Mouse (Mus musculus) cortical plate, adult 2 months (tissue): Measurements from ENCODE around the gene Myo3b.

Experiments used
- CTCF ChIP-seq: fragments of 200-500 bp; IDR thresholded peaks from 2 replicates; pipeline ENCODE4 v1.5.1; 2011; ENCODE audit warnings: mild to moderate bottlenecking, control low read depth, low read length; ENCODE audit not compliant: insufficient read depth; ENCODE audit errors: extremely low read depth
- POLR2A ChIP-seq: fragments of 200-500 bp; IDR thresholded peaks from 2 replicates; pipeline ENCODE4 v1.6.1; 2011; ENCODE audit warnings: mild to moderate bottlenecking, low read length, control low read depth; ENCODE audit not compliant: insufficient read depth; ENCODE audit errors: extremely low read depth

DNA sequence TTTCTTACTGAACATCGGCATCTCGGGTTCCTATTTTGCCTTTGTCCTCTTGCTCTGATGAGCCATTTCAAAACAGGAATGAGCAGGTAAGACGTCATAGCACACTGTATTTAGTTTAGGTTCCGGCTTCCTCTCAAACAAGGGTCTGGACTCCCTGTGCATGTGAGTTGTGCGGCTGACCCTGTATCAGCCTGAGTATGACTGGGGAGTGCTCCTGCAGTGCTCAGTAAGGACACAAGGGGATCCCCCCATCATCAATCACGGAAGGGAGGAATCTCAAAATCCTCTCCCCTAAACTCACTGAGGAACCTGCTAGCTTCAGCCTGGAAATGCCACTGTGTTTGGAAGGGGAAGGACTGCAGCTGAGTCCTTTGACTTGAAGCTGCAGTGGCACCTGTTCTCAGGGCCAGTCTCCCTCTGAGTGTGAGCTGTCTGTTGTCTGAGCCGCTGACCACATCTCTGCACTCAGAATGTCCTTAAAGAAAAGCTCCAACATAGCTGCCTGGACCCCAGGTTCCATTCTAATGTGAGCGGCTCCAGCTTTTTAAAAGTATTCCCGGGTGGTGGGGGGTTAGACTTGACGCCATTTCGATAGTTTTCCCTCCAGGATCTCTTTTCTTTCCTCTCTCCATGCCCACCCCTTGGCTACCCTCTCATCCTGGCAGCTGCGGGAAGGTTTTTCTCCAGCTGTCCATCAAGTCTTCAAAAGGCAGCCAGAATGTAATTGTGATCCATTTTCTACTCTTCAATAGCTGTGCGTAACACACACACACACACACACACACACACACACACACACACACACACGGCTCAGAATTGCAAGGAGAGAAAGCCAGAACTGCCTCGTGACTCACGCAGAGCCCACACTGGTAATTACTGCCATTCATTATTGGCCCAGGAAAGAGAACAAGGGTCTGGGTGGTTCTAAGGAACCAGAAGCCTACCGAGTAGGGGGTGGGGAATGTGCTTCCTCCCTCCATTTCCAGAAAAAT lies 129.3 kb downstream of the Myo3b start:
- TF ChIP-seq CTCF, result no peak
- TF ChIP-seq POLR2A, result no peak
